Mouse (Mus musculus) erythroblast, embryonic 14.5 days (primary cell): ENCODE measurements around the gene Wdr45. TPM values are rescaled to one million over a fixed set of nuclear protein-coding genes. Genes with fewer than 3 reads are reported as not detected.
"Not testable (repeated sequence)": the region's sequence is repeated elsewhere in the genome, so short reads cannot be mapped to it uniquely, and the experiment has no call there.

ENCODE experiments used
- H3K27me3 ChIP-seq: 2 replicates; pipeline ENCODE4 v1.6.1; 2012; ENCODE audit warnings: inconsistent platforms; ENCODE audit not compliant: control insufficient read depth
- H3K36me3 ChIP-seq: 2 replicates; pipeline ENCODE4 v1.6.1; 2012; ENCODE audit warnings: mild to moderate bottlenecking, inconsistent platforms; ENCODE audit not compliant: control insufficient read depth
- H3K4me1 ChIP-seq: 2 replicates; pipeline ENCODE4 v1.6.1; 2012; ENCODE audit warnings: inconsistent platforms; ENCODE audit not compliant: control insufficient read depth
- H3K4me3 ChIP-seq: replicated peaks from 2 replicates; pipeline ENCODE3; 2012; ENCODE audit warnings: moderate library complexity, mild to moderate bottlenecking, inconsistent platforms
- H3K9me3 ChIP-seq: 2 replicates; pipeline ENCODE4 v1.6.1; 2012; ENCODE audit warnings: low read length, inconsistent platforms, mixed read lengths; ENCODE audit not compliant: control insufficient read depth
- GATA1 ChIP-seq: IDR thresholded peaks from 2 replicates; pipeline ENCODE4 v1.6.1; 2012; ENCODE audit warnings: low read length, inconsistent platforms, mixed read lengths
- TAL1 ChIP-seq: IDR thresholded peaks from 3 replicates; pipeline ENCODE4 v1.6.1; 2012; ENCODE audit warnings: low read length, inconsistent platforms, mixed read lengths
- polyA plus RNA-seq: library from polyadenylated mRNA; stranded (reverse); fragments of >175 nt; gene quantifications from 2 replicates; pipeline ENCODE4 v1.2.3, GENCODE M21; 2012

Wdr45 gene
- polyA plus RNA-seq, 1 experiment, result 5.1 TPM

GRCm38 (mm10) chrX:7739336-7740081 lies 25.4 kb downstream of the Wdr45 start:
- Histone ChIP-seq H3K36me3 (no peaks in the 10 kb centered on the region), H3K27me3 (no peaks in the 10 kb centered on the region), H3K9me3 (no peaks in the 10 kb centered on the region), H3K4me1 (peaks cover 16% of the 10 kb centered on the region), H3K4me3 (no peak overlapping the region)
- TF ChIP-seq TAL1, result no peak
- TF ChIP-seq GATA1, result no peak

GRCm38 (mm10) chrX:7740082-7740819 lies 26.1 kb downstream of the Wdr45 start:
- Histone ChIP-seq H3K4me3 (no peak overlapping the region), H3K4me1 (peaks cover 16% of the 10 kb centered on the region), H3K36me3 (no peaks in the 10 kb centered on the region), H3K27me3 (no peaks in the 10 kb centered on the region), H3K9me3 (no peaks in the 10 kb centered on the region)
- no peak for TF ChIP-seq GATA1
- no peak for TF ChIP-seq TAL1

- no peak overlapping the region for H3K4me3 ChIP-seq
- TF ChIP-seq GATA1 (no peak), TAL1 (no peak)
Measured at GRCm38 (mm10) chrX:7741103-7741502, 27.0 kb downstream of the Wdr45 start.

DNA sequence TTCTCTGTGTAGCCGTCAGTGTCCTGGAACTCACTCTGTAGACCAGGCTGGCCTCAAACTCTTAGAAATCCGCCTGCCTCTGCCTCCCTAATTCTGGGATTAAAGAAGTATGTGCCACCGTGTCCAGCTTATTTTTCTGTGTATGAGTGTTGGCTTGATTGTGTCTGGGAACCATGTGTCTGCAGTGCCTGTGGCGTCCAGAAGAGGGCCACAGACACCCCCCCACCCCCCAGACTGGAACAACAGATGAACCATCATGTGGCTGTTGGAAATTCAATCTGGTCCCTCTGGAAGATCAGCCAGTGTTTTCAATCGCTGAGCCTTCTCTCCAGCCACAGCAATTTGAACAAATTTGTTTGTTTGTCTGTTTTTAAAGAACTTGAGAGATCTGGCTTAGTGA lies 29.3 kb downstream of the Wdr45 start:
- Histone ChIP-seq H3K36me3 (no peaks in the 10 kb centered on the region), H3K4me3 (no peak overlapping the region), H3K27me3 (no peaks in the 10 kb centered on the region), H3K9me3 (no peaks in the 10 kb centered on the region), H3K4me1 (peaks cover 15% of the 10 kb centered on the region)
- TF ChIP-seq TAL1, result no peak
- TF ChIP-seq GATA1, result no peak

More at GRCm38 (mm10) chrX:7741103-7741502, 27.0 kb downstream of the Wdr45 start:
- Histone ChIP-seq H3K36me3 (no peaks in the 10 kb centered on the region), H3K4me1 (peaks cover 16% of the 10 kb centered on the region), H3K27me3 (no peaks in the 10 kb centered on the region), H3K9me3 (no peaks in the 10 kb centered on the region)

- Histone ChIP-seq H3K4me3 (no peak overlapping the region), H3K4me1 (peaks cover 14% of the 10 kb centered on the region), H3K9me3 (no peaks in the 10 kb centered on the region), H3K36me3 (no peaks in the 10 kb centered on the region), H3K27me3 (no peaks in the 10 kb centered on the region)
- no peak for TF ChIP-seq GATA1
- no peak for TF ChIP-seq TAL1
Measured at GRCm38 (mm10) chrX:7744940-7745339, 30.8 kb downstream of the Wdr45 start.

- H3K4me3 ChIP-seq, result no peak overlapping the region
- no peaks in the 10 kb centered on the region; the same call in 1 of the 2 replicates for H3K27me3 ChIP-seq
- TF ChIP-seq TAL1 (no peak), GATA1 (no peak)
- peaks cover 12% of the 10 kb centered on the region for H3K4me1 ChIP-seq
- no peaks in the 10 kb centered on the region for H3K36me3 ChIP-seq
- no peaks in the 10 kb centered on the region for H3K9me3 ChIP-seq
Measured at GRCm38 (mm10) chrX:7745429-7745828, 31.3 kb downstream of the Wdr45 start.

- TF ChIP-seq TAL1, result no peak
- Histone ChIP-seq H3K27me3 (no peaks in the 10 kb centered on the region; the same call in 1 of the 2 replicates), H3K4me1 (peaks cover 10% of the 10 kb centered on the region), H3K36me3 (no peaks in the 10 kb centered on the region), H3K9me3 (no peaks in the 10 kb centered on the region), H3K4me3 (peak within 1 kb of the TSS; percentile 62)
Measured at GRCm38 (mm10) chrX:7750432-7751116, 36.4 kb downstream of the Wdr45 start, which contains the start of gene Ccdc120. Gene Ccdc120 (minus strand): TSS chrX:7750905.

DNA sequence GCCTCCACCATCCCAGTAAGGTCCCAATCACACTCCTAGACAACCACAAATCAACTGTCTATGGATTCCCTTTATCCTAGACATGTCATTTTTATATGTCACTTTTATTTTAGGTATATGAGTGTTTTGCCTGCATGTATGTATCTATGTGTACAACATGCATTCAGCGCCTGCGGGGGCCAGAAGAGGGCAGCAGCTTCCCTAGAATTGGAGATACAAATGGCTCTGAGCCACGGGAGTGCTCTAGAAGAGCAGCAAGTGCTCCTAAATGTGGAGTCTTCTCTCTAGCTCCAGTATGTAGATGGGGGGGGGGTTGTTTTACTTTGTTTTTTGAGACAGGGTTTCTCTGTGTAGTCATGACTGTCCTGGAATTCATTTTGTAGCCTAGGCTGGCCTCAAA lies 39.5 kb downstream of the Wdr45 start:
- not testable (repeated sequence) for H3K27me3 ChIP-seq, H3K9me3 ChIP-seq, H3K4me3 ChIP-seq, H3K4me1 ChIP-seq, H3K36me3 ChIP-seq
